Mouse (Mus musculus): ENCODE measurements at regions not wholly inside any gene's neighbourhood (a gene's known extent, or its start where the extent isn't known, plus 50 kb on each side); places are given as distances from the start of the nearest gene placed in this dataset.

GRCm38 (mm10) chr2:179193507-179194160 is 248.6 kb upstream of the Cdh4 start:
- peak; percentile 67 for ATAC-seq (ENCODE audit: poor library complexity, severe bottlenecking)

DNA sequence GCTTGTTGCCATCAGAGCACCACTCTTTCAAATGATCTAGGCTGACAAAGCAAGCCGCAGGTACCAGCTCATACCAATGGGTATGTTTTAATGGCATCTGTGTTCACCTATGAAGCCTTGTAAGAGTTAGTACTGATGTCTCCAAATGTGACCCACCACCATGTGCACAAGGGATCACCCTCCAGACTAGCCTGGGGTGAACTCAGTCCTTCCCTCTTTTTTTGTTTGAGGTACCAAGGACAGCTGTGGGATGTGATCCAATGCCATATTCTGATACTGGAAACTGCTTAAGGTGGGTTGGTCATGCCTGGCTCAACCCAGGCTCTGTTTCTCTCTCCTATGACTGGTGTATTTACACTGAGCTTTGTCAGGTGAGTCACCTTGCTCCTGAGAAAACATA is 244.8 kb upstream of the Cdh4 start:
- ATAC-seq (ENCODE audit: poor library complexity, severe bottlenecking) = no peak

DNA sequence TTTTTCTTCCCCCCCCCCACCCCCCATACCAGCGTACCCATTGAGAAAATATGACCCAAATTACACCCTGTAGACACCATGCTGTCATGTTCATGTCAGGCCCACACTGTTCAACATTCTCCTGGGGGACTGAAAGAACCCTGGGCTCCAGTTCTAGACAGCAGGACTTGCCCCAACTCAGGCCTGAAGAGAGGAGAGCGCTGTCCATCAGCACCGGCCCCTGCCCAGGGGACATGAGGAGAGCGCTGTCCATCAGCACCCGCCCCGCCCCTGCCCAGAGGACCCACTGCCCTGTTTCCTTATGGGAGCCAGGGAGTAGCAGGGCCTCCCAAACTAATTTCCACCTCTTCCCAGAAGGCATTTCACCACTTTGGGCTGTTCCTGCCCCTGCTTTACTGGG is 241.7 kb upstream of the Cdh4 start:
- ATAC-seq (ENCODE audit: poor library complexity, severe bottlenecking) = no peak

GRCm38 (mm10) chr2:179210164-179210805 is 231.9 kb upstream of the Cdh4 start:
- ATAC-seq (ENCODE audit: poor library complexity, severe bottlenecking) = no peak

DNA sequence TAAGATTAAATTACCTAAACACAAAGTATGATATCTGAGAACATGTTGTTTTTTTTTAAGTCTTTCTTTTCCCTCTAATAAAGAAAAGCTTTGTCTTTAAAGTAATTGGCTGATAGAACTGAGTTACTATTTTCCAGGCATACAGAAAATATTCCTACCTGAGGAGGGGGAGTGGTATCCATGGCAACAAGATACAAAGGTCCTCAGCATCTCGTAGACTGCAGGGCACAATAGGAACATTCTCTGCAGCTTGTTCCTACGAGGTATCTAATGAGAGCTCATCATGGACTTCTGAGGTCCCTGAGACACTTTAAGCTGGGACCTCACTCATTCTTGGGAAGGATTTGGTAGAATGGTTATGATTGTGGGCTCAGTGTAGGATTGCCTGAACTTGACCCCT is 225.5 kb upstream of the Cdh4 start:
- no peak for ATAC-seq (ENCODE audit: poor library complexity, severe bottlenecking)

DNA sequence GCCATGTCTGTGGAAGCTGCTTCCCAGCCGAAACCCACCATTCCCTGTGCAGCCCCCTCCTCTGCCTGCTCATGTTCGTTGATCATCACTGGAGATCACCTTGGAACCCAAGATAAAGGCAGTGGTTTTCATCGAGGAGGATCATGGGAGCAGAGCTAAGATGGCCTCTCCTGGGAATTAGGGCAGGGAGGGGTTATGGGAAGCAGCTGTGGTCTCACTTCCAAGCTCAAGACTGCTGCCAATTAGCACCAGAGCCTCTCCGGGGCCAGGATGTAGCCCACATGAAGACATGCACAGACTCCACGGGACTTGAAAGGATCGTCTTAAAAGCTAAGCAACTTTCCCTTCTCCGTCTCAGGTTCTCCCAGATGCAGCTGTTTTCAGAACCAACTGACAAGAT is 214.1 kb upstream of the Cdh4 start:
- ATAC-seq (ENCODE audit: poor library complexity, severe bottlenecking) = no peak

DNA sequence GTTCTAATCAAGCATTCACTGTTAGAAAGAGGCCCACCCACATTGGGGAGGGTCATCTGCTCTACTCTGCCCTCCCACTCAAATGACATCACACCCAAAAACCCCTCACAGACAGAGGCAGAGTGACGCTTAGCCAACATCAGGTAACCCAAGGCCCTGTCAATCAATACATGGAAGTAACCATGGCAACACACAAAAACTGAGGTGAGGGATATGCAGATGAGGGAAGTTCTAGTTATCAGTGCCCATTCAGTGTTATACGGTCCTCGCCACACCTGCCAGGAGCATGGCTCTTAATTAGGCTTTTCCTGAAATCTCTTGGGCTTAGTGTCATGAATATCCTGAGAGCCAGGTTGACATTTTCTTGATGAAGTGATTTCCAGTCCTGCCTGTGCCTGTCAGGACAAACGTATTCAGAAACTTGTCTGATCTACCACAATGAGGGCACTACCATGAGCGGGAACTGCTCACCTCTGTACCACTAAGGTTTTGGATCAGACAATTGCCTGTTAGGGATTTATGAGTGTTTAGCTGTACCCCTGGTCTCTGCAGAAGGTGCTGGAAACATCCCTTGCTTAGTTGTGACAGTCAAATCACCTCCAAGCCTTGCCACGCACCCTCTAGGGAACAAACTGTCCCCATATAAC is 210.4 kb upstream of the Cdh4 start:
- no peak for ATAC-seq (ENCODE audit: poor library complexity, severe bottlenecking)

- no peak for ATAC-seq (ENCODE audit: poor library complexity, severe bottlenecking)
These were observed 204.1 kb upstream of the Cdh4 start for GRCm38 (mm10) chr2:179238166-179238565.

DNA sequence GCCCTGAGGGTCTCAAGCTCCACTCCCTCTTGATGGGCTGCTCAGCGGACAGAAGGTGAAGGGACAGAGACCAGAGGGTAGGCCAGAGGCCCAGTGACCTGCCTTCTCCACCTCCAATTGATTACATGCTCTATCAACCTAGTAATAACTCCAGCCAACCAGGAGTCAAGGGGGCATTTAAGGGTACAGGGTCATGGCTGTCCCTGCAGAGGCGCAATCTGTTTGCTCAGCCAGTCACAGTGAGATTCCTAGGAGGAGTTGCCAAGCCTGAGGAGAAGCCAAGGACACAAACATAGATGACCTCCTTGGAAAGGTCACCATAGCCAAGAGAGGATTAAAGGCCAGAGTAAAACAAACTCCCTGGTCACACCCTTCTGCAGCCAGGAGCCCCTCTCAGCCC is 181.3 kb upstream of the Cdh4 start:
- ATAC-seq (ENCODE audit: poor library complexity, severe bottlenecking) = no peak

DNA sequence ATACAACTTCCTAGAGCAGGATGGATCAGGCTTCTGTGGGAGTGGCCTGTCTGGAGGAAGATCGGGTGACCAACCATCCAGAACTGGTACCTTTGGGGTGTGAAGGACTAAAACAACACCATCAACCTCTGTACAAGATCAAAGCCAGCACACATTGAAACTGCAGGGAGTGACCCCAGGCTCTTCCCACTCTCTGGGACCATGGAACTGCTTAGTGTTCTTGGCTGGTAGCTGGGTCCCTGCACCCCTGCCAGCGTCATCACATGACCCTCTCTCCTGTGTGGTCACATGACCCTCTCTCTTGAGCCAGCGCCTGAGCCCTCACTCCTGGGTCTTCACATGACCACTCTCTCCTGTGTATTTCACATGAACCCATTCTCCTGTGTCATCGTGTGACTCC is 178.3 kb upstream of the Cdh4 start:
- no peak for ATAC-seq (ENCODE audit: poor library complexity, severe bottlenecking)

GRCm38 (mm10) chr2:179265436-179265835 is 176.8 kb upstream of the Cdh4 start:
- no peak for ATAC-seq (ENCODE audit: poor library complexity, severe bottlenecking)

DNA sequence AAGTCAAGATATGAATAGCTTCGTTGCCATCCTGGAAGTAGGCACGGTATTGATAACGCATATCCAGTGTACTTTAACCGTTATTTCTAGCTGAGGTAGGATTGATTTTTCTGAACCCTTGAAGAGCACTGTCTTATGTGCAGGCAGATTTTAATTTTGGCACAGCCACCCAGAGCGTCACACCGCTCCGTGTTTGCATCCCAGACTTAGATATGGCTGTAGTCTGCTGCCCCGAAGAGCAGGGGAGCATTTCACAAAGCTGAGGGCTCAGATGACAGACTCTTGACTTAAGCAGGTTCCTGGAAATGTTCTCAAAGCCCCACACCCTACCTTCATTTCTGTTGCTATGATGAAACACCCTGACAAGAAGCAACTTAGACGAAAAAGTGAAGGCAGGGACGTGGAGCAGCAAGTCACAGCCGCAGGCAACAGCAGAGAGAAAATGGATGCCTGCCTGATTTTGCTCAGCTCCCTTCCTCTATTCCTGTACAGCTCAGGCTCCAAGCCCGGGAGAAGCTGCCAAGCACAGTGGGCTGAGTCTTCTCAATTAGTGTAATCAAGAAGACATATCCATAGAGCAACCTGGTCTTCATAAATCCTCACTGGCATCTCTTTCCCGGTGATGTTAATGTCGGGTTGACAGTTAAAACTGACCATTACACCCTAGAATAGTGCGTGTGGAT is 164.9 kb upstream of the Cdh4 start:
- no peak for ATAC-seq (ENCODE audit: poor library complexity, severe bottlenecking)

- ATAC-seq (ENCODE audit: poor library complexity, severe bottlenecking) = no peak
These were observed 164.3 kb upstream of the Cdh4 start for GRCm38 (mm10) chr2:179277887-179278282.

- ATAC-seq (ENCODE audit: poor library complexity, severe bottlenecking) = no peak
These were observed 160.0 kb upstream of the Cdh4 start for GRCm38 (mm10) chr2:179282276-179282675.

DNA sequence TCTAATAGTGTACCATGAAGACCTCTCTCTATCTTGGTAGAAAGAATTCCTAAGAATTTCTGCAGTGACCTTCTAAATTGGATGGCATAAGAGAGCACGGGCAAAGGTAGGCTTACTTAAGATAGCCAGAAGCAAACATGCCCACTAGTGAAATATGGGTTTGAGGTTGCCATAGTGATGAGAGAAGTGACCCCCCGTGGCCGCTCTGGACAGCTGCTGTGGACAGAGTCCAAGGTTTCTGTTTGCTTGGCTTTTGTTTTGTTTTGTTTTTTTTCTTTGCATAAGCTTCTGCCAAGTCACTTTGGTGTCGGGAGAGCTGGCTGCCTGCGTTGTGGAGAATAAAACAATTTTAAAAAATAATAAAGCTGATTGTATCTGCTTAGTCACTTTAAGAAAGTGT is 151.8 kb upstream of the Cdh4 start:
- no peak for ATAC-seq (ENCODE audit: poor library complexity, severe bottlenecking)

- no peak for ATAC-seq (ENCODE audit: poor library complexity, severe bottlenecking)
These were observed 151.1 kb upstream of the Cdh4 start for GRCm38 (mm10) chr2:179291046-179291563.

DNA sequence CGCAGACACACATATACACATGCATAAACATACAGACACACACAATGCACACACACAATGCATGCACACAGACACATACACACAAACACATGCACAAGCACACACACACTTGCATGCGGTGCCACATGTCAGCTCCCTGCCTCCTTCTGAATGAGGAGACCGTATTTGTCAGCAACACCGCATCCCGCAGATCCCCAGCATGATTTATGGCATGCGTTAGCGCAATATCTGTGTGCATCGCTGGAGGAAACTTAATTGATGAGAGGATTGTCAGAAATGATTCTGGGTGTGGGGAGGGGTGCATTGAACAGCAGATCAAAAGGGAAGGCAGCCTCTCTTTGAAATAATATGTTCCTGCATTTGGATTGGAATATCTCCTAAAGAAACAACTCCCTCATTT is 150.3 kb upstream of the Cdh4 start:
- no peak for ATAC-seq (ENCODE audit: poor library complexity, severe bottlenecking)

DNA sequence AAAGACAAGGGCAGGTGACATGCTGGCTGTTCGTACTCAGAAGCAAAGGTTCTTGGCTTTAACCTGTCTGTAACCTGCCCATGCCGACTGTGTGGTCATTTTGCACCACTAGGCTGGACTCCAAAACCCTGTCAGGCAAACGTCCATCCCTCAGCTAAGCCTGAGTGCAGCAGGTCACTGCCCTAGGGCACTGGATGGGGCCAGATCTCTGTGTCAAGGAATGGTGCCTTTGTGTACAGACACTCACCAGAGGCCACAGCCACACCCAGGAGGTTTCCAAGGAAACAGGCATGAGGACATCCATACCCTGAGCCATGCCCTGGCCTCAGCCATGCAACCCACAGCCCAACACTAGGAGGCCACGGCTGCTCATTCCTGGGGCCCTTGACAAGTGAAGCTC is 149.7 kb upstream of the Cdh4 start:
- ATAC-seq (ENCODE audit: poor library complexity, severe bottlenecking) = no peak

- no peak for ATAC-seq (ENCODE audit: poor library complexity, severe bottlenecking)
These were observed 149.1 kb upstream of the Cdh4 start for GRCm38 (mm10) chr2:179293114-179293513.

GRCm38 (mm10) chr2:179297057-179297456 is 145.2 kb upstream of the Cdh4 start:
- no peak for ATAC-seq (ENCODE audit: poor library complexity, severe bottlenecking)

GRCm38 (mm10) chr2:179303765-179304164 is 138.5 kb upstream of the Cdh4 start:
- ATAC-seq (ENCODE audit: poor library complexity, severe bottlenecking) = no peak
